Comparison of ENCODE assay signal across 8 mouse cellular contexts in the genomic region with DNA sequence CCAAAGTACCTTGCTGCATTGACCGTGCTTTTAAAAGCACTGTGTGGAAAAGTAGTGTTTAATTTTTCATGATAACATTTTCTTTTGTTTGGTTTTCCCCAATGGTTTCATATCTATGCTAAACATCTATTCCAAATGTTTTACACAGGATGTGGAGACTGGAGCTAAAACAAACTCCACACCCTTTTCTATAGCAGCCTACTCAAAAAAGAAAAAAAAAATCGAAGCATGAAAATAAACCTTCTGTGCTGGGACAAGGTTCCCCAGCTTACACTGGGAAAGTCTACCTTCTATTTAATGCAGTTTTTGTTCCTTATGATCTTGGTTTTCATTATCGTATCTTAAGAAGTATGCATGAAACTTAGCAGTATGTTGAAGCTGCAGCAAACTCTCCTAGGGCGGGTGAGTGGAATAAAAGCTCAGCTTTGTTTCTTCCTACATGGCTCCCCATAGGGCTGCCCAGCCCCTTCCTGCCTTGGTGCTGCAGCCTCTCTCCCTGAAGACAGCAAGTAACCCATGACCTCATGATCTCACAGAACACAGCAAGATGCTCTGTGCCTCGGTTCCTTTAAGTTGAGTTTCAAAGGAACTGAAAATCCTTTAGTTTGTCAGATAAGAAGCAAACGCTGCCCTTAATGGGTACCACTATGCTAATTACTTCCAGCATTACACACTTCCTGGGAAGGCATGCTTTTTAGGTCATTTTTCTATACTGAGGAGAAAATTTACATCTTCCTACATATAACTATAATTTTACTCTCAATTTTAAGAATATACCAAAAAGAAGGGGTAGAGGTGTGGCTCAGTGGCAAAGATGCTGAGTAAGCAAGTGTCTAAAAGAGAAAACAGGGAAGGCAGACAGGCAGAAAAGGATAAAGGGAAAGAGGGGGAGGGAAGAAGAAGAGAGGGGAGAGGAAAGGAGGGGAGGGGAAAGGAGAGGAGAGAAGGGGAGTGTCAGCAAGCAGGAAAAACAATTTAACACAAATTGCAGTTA. TPM values are rescaled to one million over a fixed set of nuclear protein-coding genes. Genes with fewer than 3 reads are reported as not detected.
DNase-seq lines count a peak whose midpoint lies in the region; ATAC-seq lines count a peak whose summit lies in the region.

No protein-coding gene starts in this region.

- no peaks in the 10 kb centered on the region for H3K9me3 ChIP-seq in hindbrain, embryonic 13.5 days
- no peaks in the 10 kb centered on the region for H3K9me3 ChIP-seq in hindbrain, embryonic 14.5 days (ENCODE audit: control insufficient read depth, low read length)
- no peaks in the 10 kb centered on the region for H3K9me3 ChIP-seq in embryonic facial prominence, embryonic 10.5 days
- no peaks in the 10 kb centered on the region for H3K9me3 ChIP-seq in limb, embryonic 11.5 days (ENCODE audit: control insufficient read depth, low read length)
- no peaks in the 10 kb centered on the region for H3K9me3 ChIP-seq in midbrain, embryonic 13.5 days

- H3K4me1 ChIP-seq in hindbrain, embryonic 13.5 days (replicated peaks): 0 out of 2 replicates have a peak, but pooled peaks cover 3% of the 10 kb centered on the region
- H3K4me1 ChIP-seq in hindbrain, embryonic 14.5 days (replicated peaks; ENCODE audit: control insufficient read depth, insufficient read depth, low read length): 0 out of 2 replicates have a peak, but pooled peaks cover 6% of the 10 kb centered on the region
- peaks cover 28% of the 10 kb centered on the region for H3K4me1 ChIP-seq in embryonic facial prominence, embryonic 10.5 days
- H3K4me1 ChIP-seq in limb, embryonic 11.5 days (ENCODE audit: control insufficient read depth, insufficient read depth, low read length): 0 out of 2 replicates have a peak, but pooled peaks cover 3% of the 10 kb centered on the region
- H3K4me1 ChIP-seq in midbrain, embryonic 13.5 days (replicated peaks): peaks cover 10% of the 10 kb centered on the region

- ATAC-seq in hindbrain, embryonic 13.5 days (ENCODE audit: low FRiP score): no peak
- ATAC-seq in hindbrain, embryonic 14.5 days (ENCODE audit: low FRiP score): no peak
- ATAC-seq in limb, embryonic 11.5 days (ENCODE audit: insufficient number of reproducible peaks, low FRiP score, low TSS enrichment, low read depth): no peak
- ATAC-seq in midbrain, embryonic 13.5 days: peak; percentile 82

- no peak overlapping the region for H3K4me3 ChIP-seq in hindbrain, embryonic 13.5 days
- no peak overlapping the region for H3K4me3 ChIP-seq in hindbrain, embryonic 14.5 days (replicated peaks; ENCODE audit: low read length)
- H3K4me3 ChIP-seq in embryonic facial prominence, embryonic 10.5 days: no peak overlapping the region
- H3K4me3 ChIP-seq in limb, embryonic 11.5 days (ENCODE audit: low read depth, low read length): no peak overlapping the region
- H3K4me3 ChIP-seq in midbrain, embryonic 13.5 days (replicated peaks): no peak overlapping the region

- intact Hi-C loops in left cerebral cortex, postnatal 14 days (cut with DNase I): loop anchor here (5.0 kb wide), 1 partner anchor 57 kb away; no protein-coding TSS in a partner anchor

- no peak overlapping the region for H3K4me2 ChIP-seq in hindbrain, embryonic 13.5 days
- H3K4me2 ChIP-seq in hindbrain, embryonic 14.5 days (replicated peaks): no peak overlapping the region
- no peak overlapping the region for H3K4me2 ChIP-seq in limb, embryonic 11.5 days (ENCODE audit: low read depth, severe bottlenecking)
- no peak overlapping the region for H3K4me2 ChIP-seq in midbrain, embryonic 13.5 days (replicated peaks)

- H3K27ac ChIP-seq in hindbrain, embryonic 13.5 days: peak overlapping the region; percentile 12; the same call in 1 of the 2 replicates
- H3K27ac ChIP-seq in hindbrain, embryonic 14.5 days: no peak overlapping the region
- peak overlapping the region; percentile 76 for H3K27ac ChIP-seq in embryonic facial prominence, embryonic 10.5 days (replicated peaks)
- H3K27ac ChIP-seq in limb, embryonic 11.5 days (replicated peaks; ENCODE audit: low read depth, low read length): no peak overlapping the region
- H3K27ac ChIP-seq in midbrain, embryonic 13.5 days: no peak overlapping the region

- no peaks in the 10 kb centered on the region for H3K27me3 ChIP-seq in hindbrain, embryonic 13.5 days
- H3K27me3 ChIP-seq in hindbrain, embryonic 14.5 days (ENCODE audit: control insufficient read depth, insufficient read depth, low read length): no peaks in the 10 kb centered on the region
- H3K27me3 ChIP-seq in embryonic facial prominence, embryonic 10.5 days (replicated peaks; ENCODE audit: low read depth, poor library complexity, severe bottlenecking): no peaks in the 10 kb centered on the region
- no peaks in the 10 kb centered on the region for H3K27me3 ChIP-seq in limb, embryonic 11.5 days (ENCODE audit: control insufficient read depth, insufficient read depth, low read length)
- H3K27me3 ChIP-seq in midbrain, embryonic 13.5 days: no peaks in the 10 kb centered on the region

- no peaks in the 10 kb centered on the region for H3K36me3 ChIP-seq in hindbrain, embryonic 13.5 days
- H3K36me3 ChIP-seq in hindbrain, embryonic 14.5 days (replicated peaks; ENCODE audit: control insufficient read depth, insufficient read depth): no peaks in the 10 kb centered on the region
- H3K36me3 ChIP-seq in embryonic facial prominence, embryonic 10.5 days (replicated peaks): no peaks in the 10 kb centered on the region
- H3K36me3 ChIP-seq in limb, embryonic 11.5 days (ENCODE audit: control insufficient read depth, insufficient read depth, low read length): no peaks in the 10 kb centered on the region
- H3K36me3 ChIP-seq in midbrain, embryonic 13.5 days: no peaks in the 10 kb centered on the region

- 41% methylated on average over 6 of the region's 6 CpGs for WGBS in hindbrain, embryonic 13.5 days
- WGBS in hindbrain, embryonic 14.5 days: 41% methylated on average over 6 of the region's 6 CpGs
- WGBS in embryonic facial prominence, embryonic 10.5 days: 27% methylated on average over 6 of the region's 6 CpGs
- 41% methylated on average over 6 of the region's 6 CpGs for WGBS in limb, embryonic 11.5 days
- 36% methylated on average over 6 of the region's 6 CpGs for WGBS in midbrain, embryonic 13.5 days

- no peak overlapping the region for H3K9ac ChIP-seq in hindbrain, embryonic 13.5 days
- H3K9ac ChIP-seq in hindbrain, embryonic 14.5 days: no peak overlapping the region
- no peak overlapping the region for H3K9ac ChIP-seq in limb, embryonic 11.5 days (ENCODE audit: low read length)
- H3K9ac ChIP-seq in midbrain, embryonic 13.5 days (replicated peaks): no peak overlapping the region

- DNase-seq in hindbrain, embryonic 14.5 days (ENCODE audit: low spot score): no peak
- DNase-seq in embryonic facial prominence, embryonic 10.5 days (ENCODE audit: low spot score): peak; percentile 40
- peak; percentile 31 for DNase-seq in limb, embryonic 11.5 days (ENCODE audit: low spot score)
- DNase-seq in layer of hippocampus, postnatal 36 days: no peak
- DNase-seq in left cerebral cortex, postnatal 14 days (ENCODE audit: low spot score in 2 of 2): no peak
- no peak for DNase-seq in thymus, adult 18-20 months

RNA-seq across cellular contexts. Expression of a gene that starts 34.6 kb away (rescaled TPM):
- polyA plus RNA-seq in hindbrain, embryonic 13.5 days (2015; fragmentation: Nextera tagmentation; extraction: Ambion mirVana): 5.7 TPM in 2 replicates
- 6.0 and 7.8 TPM in 2 replicates for polyA plus RNA-seq in hindbrain, embryonic 14.5 days (2014; fragmentation: Nextera tagmentation; extraction: Ambion mirVana)
- polyA plus RNA-seq in embryonic facial prominence, embryonic 10.5 days (2016; fragmentation: Nextera tagmentation; extraction: Ambion mirVana): 4.9 and 5.1 TPM in 2 replicates
- polyA plus RNA-seq in limb, embryonic 11.5 days (2014; fragmentation: Nextera tagmentation; extraction: Ambion mirVana): 6.0 and 6.8 TPM in 2 replicates
- polyA plus RNA-seq in midbrain, embryonic 13.5 days (2015; fragmentation: Nextera tagmentation; extraction: Ambion mirVana): 5.1 and 5.6 TPM in 2 replicates
- 10 to 100 TPM; 23.6 to 24.6 TPM for total RNA-seq in layer of hippocampus, postnatal 36 days (2021)
- 10 to 100 TPM; 16.0 to 17.0 TPM for total RNA-seq in left cerebral cortex, postnatal 14 days (2021)

Comparison
In these comparisons a context has a peak if more than half of its experiments do, and no peak if none do; other contexts are left out.
1. H3K27ac ChIP-seq: peak in hindbrain, embryonic 13.5 days (single experiment) and embryonic facial prominence, embryonic 10.5 days (single experiment); none in hindbrain, embryonic 14.5 days (single experiment), limb, embryonic 11.5 days (single experiment) and midbrain, embryonic 13.5 days (single experiment).
2. DNase-seq: peak in embryonic facial prominence, embryonic 10.5 days (single experiment) and limb, embryonic 11.5 days (single experiment); none in hindbrain, embryonic 14.5 days (single experiment), layer of hippocampus, postnatal 36 days (0 of 2), left cerebral cortex, postnatal 14 days (0 of 2) and thymus, adult 18-20 months (0 of 2).